Mouse (Mus musculus) embryo, embryonic 10 days (tissue): Measurements from ENCODE around the gene Tmem202.

Experiments used
- DNase-seq: peaks from one replicate; pipeline ENCODE4 v3.0.0-alpha.2; 2015; ENCODE audit warnings: low spot score

The Tmem202 gene

GRCm38 (mm10) chr9:59539441-59540137 is at the start of gene Tmem202, which contains the start of gene Hexa:
Gene Tmem202, minus strand, starts transcription at chr9:59539847.
Gene Hexa, plus strand, starts transcription at chr9:59539540.
- peak; percentile 97 for DNase-seq

DNA sequence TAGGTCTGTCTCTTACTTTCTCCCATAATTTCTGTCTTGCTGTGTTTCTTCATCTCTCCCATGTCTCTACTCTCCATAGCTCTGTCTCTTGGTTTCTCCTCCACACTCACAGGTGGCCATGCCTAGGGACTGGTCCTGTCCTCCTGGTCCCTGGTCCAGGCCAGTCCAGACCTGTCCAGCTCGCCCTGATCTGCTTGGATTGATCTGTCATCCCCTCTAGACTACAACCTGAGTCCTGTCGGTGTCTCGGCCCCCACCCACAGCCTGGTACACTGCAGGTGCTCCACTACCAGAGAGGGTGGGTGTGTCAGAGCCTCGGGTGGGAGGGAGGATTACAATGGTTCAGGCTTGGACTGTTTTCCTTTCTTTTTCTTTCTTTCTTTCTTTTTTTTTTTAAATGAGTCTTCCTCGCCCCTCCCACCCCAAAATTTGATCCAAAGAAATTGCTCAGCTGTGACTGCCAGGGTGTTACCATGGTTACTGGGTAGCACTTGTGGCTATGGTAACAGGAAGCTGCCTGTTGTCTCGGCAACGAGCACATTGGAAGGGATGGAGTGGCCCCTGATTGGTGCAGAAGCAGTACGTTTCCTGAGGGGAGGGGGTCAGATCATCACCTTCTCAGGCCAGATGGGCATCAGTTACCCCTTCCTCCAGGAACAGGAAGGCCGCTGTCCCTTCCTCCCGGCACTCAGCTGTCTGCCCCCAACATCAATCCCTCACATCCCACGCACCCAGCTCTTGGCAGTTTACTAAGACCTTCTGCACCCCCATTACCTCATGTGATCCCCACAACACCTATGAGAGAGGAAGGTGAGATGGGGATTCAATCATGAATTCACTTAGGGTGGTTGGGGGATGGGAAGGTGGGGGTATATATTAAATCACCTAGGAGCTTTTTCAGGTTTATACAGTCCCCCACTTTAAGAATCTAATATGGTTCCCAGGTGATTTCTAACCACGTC is 49.3 kb upstream of the Tmem202 start:
- peak; percentile 65 for DNase-seq

DNA sequence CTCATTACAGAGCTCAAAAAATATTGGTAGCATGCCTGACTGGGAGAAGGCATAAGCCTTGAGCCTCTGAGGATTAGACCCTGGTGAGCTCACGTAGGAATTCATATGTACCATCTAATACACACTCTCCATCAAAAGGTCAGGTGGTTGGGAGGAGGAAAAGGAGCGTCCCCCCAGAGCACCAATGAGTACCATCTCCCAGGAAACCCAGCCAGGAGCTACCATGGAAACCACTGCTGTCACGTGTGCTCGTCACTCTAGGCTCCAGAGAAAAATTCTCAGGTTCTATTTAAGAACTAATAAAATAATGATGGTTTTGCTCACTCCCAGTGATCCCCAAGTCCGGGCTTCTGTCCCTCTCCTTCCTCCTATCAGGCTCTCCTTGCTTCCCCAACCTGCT is 48.6 kb upstream of the Tmem202 start:
- DNase-seq: no peak

GRCm38 (mm10) chr9:59584871-59585308 is 45.2 kb upstream of the Tmem202 start:
- DNase-seq: peak; percentile 85

DNA sequence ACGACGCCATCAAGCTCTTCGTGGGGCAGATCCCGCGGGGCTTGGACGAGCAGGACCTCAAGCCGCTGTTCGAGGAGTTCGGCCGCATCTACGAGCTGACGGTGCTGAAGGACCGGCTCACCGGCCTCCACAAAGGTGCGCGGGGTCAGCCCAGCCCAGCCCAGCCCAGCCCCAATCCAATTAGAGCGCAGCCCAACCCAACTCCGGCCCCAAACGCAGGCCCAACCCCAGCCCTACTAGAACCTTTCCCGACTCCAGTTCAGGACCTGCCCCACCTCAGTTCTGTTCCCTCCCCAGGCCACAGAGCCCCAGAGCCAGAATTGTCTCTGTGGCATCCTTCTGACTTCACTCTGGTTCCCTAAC is 38.8 kb upstream of the Tmem202 start:
- DNase-seq: no peak

DNA sequence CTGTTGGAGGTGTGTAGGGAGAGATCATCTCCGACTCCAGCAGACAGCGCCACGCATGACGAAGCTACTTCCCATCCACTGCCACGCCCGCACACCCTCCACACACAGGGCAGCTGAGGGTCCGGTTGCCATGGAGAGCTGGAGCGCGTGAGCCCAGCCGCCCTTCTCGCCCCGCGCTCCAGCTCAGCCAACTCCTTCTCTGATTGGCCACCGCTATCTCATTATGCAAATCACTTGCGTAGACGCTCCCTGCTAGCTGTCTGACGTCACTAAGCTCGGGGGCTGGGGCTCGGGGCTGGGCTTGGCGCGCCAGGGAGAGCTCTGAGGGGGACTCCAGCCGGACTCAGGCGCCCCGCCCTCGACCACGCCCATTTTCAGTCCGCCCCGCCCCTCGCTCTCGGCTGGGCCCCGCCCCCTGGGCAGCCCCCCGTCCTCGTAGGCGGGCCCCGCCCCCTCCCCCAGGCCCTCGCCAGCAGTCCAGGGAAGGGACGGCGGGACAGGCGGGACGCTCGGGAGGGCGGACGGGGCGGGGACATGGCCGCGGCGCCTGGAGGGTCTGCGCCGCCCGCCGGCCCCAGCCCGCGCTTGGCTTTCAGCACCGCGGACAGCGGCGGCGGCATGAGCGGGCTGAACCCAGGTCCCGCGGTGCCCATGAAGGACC is 38.3 kb upstream of the Tmem202 start, which contains the start of gene Celf6:
Gene Celf6 (plus strand): TSS at position 74 of the 661 bp plus-strand sequence.
- DNase-seq: peak; percentile 98

GRCm38 (mm10) chr9:59577401-59577800 is 37.8 kb upstream of the Tmem202 start:
- DNase-seq: no peak

GRCm38 (mm10) chr9:59571852-59572251 is 32.2 kb upstream of the Tmem202 start:
- no peak for DNase-seq

- peak; percentile 80 for DNase-seq
Measured at GRCm38 (mm10) chr9:59567111-59567510, 27.5 kb upstream of the Tmem202 start.

DNA sequence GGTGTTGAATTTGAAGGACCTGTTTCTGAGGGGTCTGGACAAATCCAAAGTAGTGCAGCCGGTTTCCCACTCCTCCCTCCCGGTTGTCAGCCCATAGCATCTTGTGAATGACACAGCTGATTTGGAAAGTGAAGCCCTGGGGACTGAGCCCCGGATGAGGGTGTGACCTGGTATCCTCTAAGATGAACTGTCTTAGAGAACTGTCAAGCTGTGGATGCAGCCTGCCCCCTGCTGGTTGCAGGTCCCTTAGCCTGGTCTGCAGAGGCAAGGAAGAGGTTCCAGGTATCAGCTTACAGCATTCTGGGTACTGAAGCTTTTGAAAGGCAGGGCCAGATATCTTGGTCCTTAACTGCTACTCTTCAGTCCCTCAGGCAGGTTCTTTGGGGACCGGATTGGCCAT is 26.0 kb upstream of the Tmem202 start:
- DNase-seq: peak; percentile 89

DNA sequence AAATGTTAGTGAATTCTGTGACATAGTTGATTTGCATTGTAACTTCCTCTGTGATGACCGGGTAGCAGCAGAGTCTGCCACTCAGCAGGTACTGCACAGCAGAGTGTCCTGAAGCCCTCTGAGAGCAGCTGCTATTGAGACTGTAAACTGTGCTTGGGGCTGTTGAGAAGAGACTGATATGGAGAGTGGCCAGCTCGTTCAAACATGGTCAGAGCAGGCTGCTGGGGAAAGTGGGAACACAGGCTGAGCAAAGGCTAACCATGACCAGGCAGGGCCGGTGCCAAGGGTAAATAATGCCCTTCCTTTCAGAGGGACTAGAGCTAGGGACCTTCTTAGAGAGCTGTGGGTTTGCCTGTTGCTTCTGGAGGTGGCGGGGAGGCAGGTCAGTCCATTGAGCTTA is 14.1 kb upstream of the Tmem202 start:
- no peak for DNase-seq

DNA sequence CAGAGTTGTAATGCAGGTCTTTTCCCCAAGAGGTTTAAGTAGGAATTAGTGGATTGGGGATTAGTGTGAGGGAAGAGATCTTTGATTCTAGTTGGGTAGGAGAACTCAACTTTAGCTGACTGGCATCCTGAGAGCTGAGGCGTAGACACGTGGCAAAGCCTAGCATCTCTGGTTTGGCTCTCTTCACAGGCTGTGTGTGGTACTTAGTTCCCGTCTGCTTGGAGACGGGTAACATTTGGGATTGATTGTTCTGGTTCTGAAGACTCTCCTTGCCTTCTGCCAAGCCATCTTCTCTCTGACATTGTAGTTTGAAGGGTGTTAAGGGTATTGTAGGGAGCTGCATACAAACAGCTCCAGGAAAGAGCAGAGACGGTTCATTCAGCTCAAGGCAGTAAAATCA is 13.0 kb upstream of the Tmem202 start:
- DNase-seq: no peak

GRCm38 (mm10) chr9:59551620-59552031 is 12.0 kb upstream of the Tmem202 start:
- DNase-seq: no peak

GRCm38 (mm10) chr9:59551017-59551416 is 11.4 kb upstream of the Tmem202 start:
- DNase-seq: no peak

GRCm38 (mm10) chr9:59550077-59550476 is 10.4 kb upstream of the Tmem202 start:
- no peak for DNase-seq

GRCm38 (mm10) chr9:59548961-59549487 is 9.4 kb upstream of the Tmem202 start:
- DNase-seq: no peak

- DNase-seq: no peak
Measured at GRCm38 (mm10) chr9:59547869-59548268, 8.2 kb upstream of the Tmem202 start.

DNA sequence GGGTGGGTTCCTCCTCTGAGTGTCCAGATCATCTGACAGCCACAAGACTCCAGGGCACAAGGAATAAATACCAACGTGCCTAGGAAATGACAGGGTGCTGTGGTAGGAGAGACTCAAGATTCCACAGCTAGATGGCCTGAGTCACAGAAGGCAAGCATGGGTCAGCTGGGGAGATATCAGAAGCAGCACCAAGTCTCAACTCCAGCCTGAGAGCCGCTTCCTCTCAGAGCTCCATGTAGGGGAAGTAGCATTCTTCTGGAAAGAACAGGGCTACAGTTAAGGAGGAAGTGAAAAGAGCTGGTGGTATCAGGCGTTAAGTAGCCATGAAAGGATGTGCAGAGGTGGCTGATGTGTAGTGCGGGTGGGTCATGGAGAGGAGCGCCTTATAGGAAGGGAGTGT is 5.1 kb upstream of the Tmem202 start:
- no peak for DNase-seq

DNA sequence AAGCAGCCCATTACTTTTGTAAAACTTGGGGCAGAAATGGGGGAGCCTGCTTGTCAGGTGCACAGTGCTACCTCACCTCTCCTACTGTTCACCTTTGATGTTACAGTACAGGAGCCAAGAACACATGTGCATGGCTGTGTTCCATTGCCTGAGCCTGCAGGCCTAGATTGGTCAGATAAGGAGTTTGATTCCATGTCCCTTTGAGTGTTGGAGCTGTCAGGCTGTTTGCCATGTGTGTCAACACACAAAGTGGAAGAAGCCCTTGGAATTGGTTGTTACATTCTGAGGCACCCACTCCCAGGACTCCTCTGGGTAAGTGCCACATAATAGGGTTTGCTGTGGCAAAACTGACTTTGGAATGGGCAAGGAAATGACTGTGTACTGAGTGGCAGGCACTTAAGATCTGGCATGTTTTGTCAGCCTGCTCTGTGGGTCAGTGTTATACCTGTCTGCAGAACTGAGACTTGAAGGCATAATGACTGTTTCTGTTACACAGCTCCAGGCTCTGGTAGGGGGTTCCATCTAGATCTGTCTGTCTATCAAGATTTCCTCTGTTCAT is 3.2 kb upstream of the Tmem202 start:
- DNase-seq: no peak

- DNase-seq: no peak
Measured at GRCm38 (mm10) chr9:59541617-59542016, 2.0 kb upstream of the Tmem202 start.

DNA sequence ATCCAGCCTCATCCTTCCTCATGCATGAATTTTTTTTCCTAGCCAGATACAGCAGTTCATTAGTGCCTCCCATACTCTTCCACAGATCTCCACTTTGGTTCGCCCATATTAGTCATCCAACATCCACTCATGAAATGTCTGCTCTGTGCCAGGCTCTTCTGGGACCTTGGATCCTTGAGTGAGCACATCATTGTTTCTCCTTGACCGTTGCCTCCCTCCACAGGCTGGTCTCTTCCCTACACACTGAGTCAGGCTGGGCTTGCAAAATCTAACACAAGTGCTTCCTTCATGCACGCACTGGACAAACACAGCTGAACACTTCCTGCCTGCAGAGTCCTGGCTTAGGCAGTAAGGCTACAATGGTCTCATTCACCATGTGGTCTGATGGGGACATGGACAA is 2.0 kb downstream of the Tmem202 start:
- DNase-seq: peak; percentile 14

DNA sequence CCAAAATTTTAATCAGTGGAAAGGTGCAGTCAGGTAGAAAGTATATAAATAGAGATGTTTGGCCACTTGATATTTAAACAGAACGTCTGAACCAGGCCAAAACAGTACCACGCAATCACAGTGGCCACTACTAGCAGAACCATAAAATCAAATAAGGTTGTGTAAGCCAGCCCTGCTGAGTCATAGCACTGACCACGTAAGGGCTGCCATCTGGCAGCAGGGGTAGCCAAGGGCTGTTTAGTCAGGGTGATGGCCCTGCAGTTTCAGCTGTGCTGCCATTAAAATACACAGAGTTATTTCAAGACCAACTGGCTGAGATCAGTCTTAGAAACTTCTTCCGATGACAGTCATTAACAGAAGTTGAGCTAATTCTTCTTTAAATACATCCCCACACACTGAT is 5.8 kb downstream of the Tmem202 start:
- no peak for DNase-seq
